Mouse (Mus musculus) CD4-positive, CD25-positive, alpha-beta regulatory T cell, adult 9 weeks (primary cell): Measurements from ENCODE around the gene Parp11. TPM values are rescaled to one million over a fixed set of nuclear protein-coding genes. Genes with fewer than 3 reads are reported as not detected.

Source experiments
- polyA plus RNA-seq: library from polyadenylated mRNA; unstranded; fragments of 100-300 nt; shearing (Covaris generic); gene quantifications from one replicate; pipeline ENCODE4 v1.2.1, GENCODE M21; 2017

The Parp11 gene
- polyA plus RNA-seq: 68.3 TPM

DNA sequence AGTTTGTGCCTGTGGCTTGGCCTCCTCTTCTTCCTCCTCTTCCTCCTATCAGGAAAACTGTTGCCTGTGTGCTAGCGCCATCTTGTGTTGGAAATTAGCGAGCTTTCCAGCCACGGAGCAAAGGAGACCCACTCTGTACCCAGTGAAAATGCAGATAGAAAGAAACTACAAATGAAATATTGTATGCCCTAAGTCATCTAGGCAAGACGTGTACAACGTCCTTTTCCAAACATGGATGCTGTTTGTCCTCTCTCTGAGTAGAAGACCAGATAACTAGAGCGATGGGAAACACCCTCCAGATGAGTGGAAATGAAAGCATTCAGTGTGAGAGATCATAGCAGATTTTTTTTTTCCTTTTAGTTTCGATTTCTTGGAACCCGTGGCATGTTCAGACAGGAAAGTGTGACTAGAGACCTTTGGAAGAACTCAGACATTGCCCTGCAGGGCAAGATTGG lies at the start of gene Parp11:
Gene Parp11 (plus strand): TSS at position 405 of the 455 bp plus-strand sequence.

Other genes with a start within 250 kb of the Parp11 start
- 23.3 TPM for gene Cracr2a, start 114.5 kb downstream of the Parp11 start, polyA plus RNA-seq